Mouse (Mus musculus): ENCODE measurements around the gene Fam47c.

The Fam47c gene

GRCm38 (mm10) chrX:78737463-78737862, at the start of gene Fam47c:
Fam47c (plus strand) TSS chrX:78737763.
- no peak for DNase-seq

GRCm38 (mm10) chrX:78769408-78769807, 31.8 kb downstream of the Fam47c start:
- DNase-seq: no peak

DNA sequence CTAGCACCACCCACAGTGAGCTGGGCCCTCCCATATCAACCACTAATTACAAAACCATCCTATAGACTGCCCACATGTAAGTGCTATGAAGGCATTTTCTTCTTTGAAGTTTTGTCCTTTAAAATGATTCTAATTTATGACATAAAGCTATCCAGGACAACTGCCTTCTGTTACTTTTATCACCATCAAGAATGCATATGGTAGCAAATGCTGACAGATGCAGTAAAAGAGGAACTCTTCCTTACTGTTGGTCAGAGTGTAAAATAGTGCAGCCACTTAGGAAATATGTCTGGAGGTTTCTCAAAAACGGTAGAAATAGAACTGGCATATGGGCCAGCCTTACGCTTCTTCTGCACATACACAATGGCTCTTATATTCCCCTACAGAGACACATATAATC, 39.5 kb downstream of the Fam47c start:
- DNase-seq: no peak

Data from embryo, embryonic 11 days (tissue).